Mouse (Mus musculus): ENCODE measurements around the gene Zfp62.

GRCm38 (mm10) chr11:49246523-49246922, 43.4 kb downstream of the Zfp62 start:
- no peak for TF ChIP-seq CTCF (IDR thresholded peaks at IDR 0.05; ENCODE audit: extremely low read depth, insufficient read depth, insufficient read length, insufficient replicate concordance)
- TF ChIP-seq POLR2A (IDR thresholded peaks at IDR 0.05; ENCODE audit: low read depth, low read length) = no peak

Measured in spleen, adult 2 months (tissue).